ENCODE assay signal across 9 mouse cellular contexts in genomic region chr4:114611166-114611929, GRCm38 (mm10).
A peak's percentile ranks its signal among the peaks of the same experiment; 100 is the strongest.
DNase-seq lines count a peak whose midpoint lies in the region; ATAC-seq and TF ChIP-seq lines count a peak whose summit lies in the region.
"Had no signal": no experiment of that assay in that cellular context is flagged by ENCODE, and none has a peak within 500 bp of the region (broad histone marks: within the 10 kb centered on the region; RNA-seq: fewer than 3 reads in every experiment).

No protein-coding gene starts in this region.

- H3K4me3 ChIP-seq in left cerebral cortex, adult 2 months = no peak overlapping the region
- no peak overlapping the region for H3K4me3 ChIP-seq in layer of hippocampus, adult 2 months
- H3K4me3 ChIP-seq: heart, embryonic 13.5 days had no signal

- no peak for DNase-seq in frontal cortex, postnatal 14 days (ENCODE audit: low spot score in 2 of 2)
- peak in 1 of 2 experiments; percentile 42 for DNase-seq in left cerebral cortex, adult 2 months (ENCODE audit: extremely low spot score in 1 of 2, low spot score in 2 of 2)
- DNase-seq in left cerebral cortex, postnatal 36 days (ENCODE audit: low spot score in 2 of 2) = no peak
- peak; percentile 58 for DNase-seq in NIH3T3 (ENCODE audit: low read depth)
- peak; percentile 26 to 37 for DNase-seq in layer of hippocampus, adult 2 months (ENCODE audit: low spot score in 2 of 2)
- no peak for DNase-seq in spleen, adult 12 weeks (ENCODE audit: low spot score)
- DNase-seq in retina, embryonic 14.5 days (ENCODE audit: low spot score) = no peak

- H3K27ac ChIP-seq in left cerebral cortex, adult 2 months = no peak overlapping the region
- no peak overlapping the region for H3K27ac ChIP-seq in layer of hippocampus, adult 2 months
- H3K27ac ChIP-seq: heart, embryonic 13.5 days had no signal

- peak; percentile 70; the same call in 1 of the 2 replicates for ATAC-seq in frontal cortex, adult (ENCODE audit: low TSS enrichment)

- intact Hi-C loops in left cerebral cortex, adult 2 months (cut with DNase I) = no loop called here
- intact Hi-C loops in left cerebral cortex, postnatal 36 days (cut with DNase I) = no loop called here

- peak; percentile 56 for TF ChIP-seq CTCF in left cerebral cortex, adult 2 months (IDR thresholded peaks at IDR 0.05)
- peak; percentile 79 for TF ChIP-seq CTCF in layer of hippocampus, adult 2 months (conservative IDR thresholded peaks at IDR 0.05)

Comparison
In these comparisons a context has a peak if more than half of its experiments do, and no peak if none do; other contexts are left out.
1. DNase-seq: peak in NIH3T3 (single experiment) and layer of hippocampus, adult 2 months (2 of 2); none in frontal cortex, postnatal 14 days (0 of 2), left cerebral cortex, postnatal 36 days (0 of 2), spleen, adult 12 weeks (single experiment) and retina, embryonic 14.5 days (single experiment).